Mouse (Mus musculus) activated CD4-positive, CD25-positive, alpha-beta regulatory T cell, adult 4 months (primary cell): Measurements from ENCODE around the gene Pcgf1. TPM values are rescaled to one million over a fixed set of nuclear protein-coding genes. Genes with fewer than 3 reads are reported as not detected.

Experiments
- ATAC-seq: one replicate; pipeline ENCODE4 v1.8.0; 2017
- polyA plus RNA-seq, 2 experiments: library from polyadenylated mRNA; unstranded; fragments of 100-300 nt; shearing (Covaris generic); gene quantifications; one replicate each; pipeline ENCODE4 v1.2.1; 2017

Pcgf1 gene
- polyA plus RNA-seq, 2 experiments from 2014 or later = 31.2 to 35.9 TPM

- no peak for ATAC-seq
These were observed 25.5 kb downstream of the Pcgf1 start for GRCm38 (mm10) chr6:83103130-83103650.

DNA sequence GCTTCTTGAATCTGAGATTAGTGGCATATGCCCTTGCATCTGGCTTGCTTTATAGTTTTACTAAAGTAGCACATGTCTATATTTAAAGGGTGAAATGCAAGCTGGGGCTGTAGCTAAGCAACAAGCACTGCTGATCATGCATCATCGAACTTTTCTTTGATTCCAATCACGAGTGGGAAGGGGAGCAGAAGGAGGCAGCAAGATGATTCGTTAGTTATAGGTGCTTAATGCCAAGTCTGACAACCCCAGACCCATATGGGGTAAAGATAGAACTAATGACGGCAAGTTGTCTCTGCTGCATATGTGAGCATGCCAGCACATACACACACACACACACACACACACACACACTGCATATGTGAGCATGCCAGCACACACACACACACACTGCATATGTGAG is 26.5 kb downstream of the Pcgf1 start:
- no peak for ATAC-seq

- ATAC-seq = no peak
These were observed 30.1 kb downstream of the Pcgf1 start for GRCm38 (mm10) chr6:83107566-83108400.

DNA sequence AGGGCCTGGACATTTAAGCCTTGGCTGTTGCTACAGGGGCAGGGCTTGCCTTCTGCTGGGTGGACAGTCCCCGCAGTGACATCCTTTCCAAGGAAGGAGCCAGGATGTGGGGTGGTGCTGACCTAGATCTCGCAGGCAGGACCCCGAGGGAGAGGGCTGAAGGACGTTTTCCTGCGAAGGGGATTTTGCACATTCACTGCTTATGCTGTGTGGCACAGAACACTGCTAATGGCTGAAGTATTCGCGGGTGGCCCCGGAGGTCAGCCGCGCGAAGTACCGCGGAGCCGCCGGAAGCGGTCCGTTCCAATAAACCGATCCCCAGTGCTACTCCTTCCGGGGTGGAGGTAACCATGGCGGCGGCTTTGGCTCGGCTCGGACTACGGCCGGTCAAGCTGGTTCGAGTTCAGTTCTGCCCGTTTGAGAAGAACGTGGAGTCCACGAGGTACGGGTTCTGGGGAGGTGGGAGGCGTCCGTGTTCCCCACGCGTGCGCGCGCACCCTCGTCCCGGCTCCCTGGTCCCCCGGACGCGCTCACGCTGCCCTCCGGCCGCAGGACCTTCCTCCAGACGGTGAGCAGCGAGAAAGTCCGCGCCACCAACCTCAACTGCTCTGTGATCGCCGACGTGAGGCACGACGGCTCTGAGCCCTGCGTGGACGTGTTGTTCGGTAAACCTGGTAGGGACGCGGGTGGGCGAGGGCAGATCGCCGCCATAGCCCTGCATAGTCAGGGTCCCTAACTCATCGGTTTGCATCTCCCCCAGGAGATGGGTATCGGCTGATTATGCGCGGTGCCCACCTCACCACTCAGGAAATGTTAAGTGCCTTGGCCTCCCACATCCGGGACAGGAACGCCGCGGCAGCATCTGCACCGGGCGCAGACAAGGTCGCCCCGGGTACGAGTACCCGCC is 31.3 kb downstream of the Pcgf1 start, which contains the start of gene Mrpl53:
TSS of gene Mrpl53 (plus strand) at position 279 of the 907 bp plus-strand sequence.
- ATAC-seq = peak; percentile 77

DNA sequence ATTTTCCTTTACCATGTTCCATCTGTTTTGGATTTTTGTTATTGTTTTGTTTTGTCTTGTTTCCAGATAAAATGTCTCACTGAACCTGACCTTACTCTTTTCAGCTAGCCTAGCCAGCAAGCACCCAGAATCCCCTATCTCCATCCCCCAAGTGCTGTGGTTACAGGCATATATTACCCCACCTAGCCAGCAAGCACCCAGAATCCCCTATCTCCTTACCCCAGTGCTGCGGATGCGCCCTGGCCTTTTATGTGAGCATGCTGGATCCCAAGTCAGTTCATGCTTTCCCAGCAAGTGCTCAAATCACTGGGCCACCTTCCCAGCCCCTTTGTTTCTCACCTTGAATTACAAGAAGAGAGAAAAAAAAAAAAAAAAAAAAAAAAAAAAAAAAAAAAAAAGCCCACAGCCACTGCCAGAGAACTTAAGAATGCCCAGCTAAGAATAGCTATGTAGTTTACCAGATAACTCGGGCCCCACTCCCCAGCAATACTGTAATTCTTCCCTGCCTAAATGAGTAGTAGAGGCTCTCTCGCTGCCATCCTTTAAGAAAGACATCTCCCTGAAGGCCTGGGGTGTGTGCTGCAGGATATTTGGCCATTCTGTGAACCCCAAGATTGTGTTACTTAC is 34.0 kb downstream of the Pcgf1 start:
- no peak for ATAC-seq

GRCm38 (mm10) chr6:83115011-83115671 is 37.5 kb downstream of the Pcgf1 start, which contains the start of gene Mogs:
Gene Mogs (plus strand): TSS chr6:83115496.
- ATAC-seq = peak; percentile 89

DNA sequence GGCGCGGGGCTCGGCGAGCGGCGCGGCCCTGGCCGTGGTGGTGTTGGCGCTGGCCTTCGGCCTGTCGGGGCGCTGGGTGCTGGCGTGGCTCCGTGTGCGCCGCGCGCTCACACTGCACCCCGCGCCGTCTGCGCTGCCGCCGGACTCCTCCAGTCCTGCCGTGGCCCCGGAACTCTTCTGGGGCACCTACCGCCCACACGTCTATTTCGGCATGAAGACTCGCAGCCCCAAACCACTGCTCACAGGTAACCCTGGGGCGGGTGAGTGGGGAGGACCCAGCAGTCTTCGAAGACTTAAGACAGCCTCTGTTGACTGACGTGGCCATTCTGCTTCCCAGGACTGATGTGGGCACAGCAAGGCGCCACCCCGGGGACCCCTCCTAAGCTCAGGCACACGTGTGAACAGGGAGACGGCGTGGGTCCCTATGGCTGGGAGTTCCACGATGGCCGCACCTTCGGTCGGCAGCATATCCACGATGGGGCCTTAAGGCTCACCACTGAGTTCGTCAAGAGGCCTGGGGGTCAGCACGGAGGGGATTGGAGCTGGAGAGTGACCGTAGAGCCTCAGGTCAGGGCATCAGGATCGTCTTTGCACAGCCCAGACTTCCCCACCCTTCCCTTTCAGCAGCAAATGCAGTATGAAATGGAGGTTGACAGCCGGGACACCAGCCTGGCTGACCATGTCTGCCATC is 38.2 kb downstream of the Pcgf1 start:
- ATAC-seq = peak; percentile 50

DNA sequence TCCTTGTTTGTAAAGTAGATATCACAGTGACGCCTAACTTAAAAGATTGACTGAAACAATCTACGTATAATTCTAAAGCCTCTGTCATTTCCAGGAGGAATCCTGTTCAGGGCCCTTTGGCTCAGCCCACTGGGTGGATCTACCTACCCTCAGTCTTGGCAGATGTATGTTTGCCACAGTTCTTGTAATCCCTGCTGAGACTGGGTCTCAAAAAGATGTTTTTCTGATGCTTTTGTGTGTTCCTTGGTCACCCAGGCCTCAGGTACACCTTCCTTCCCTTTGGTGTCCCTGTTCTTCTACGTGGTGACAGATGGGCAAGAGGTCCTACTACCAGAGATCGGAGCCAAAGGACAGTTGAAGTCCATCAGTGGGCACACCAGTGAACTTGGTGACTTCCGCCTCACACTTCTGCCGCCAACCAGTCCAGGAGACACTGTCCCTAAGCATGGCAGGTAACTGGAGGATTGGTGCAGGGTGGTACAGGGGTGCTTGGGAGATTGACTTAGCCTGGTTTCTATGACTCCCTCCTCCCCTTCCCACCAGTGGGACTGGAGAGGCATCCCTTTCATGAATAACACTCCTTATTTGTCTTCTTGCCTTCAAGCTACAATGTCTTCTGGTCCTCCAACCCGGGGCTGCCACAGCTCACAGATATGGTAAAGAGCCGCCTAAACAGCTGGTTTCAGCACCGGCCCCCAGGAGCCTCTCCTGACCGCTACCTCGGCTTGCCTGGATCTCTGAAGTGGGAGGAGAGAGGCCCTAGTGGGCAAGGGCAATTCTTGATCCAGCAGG is 38.9 kb downstream of the Pcgf1 start:
- ATAC-seq = no peak

GRCm38 (mm10) chr6:83117165-83117438 is 39.4 kb downstream of the Pcgf1 start:
- ATAC-seq = no peak

DNA sequence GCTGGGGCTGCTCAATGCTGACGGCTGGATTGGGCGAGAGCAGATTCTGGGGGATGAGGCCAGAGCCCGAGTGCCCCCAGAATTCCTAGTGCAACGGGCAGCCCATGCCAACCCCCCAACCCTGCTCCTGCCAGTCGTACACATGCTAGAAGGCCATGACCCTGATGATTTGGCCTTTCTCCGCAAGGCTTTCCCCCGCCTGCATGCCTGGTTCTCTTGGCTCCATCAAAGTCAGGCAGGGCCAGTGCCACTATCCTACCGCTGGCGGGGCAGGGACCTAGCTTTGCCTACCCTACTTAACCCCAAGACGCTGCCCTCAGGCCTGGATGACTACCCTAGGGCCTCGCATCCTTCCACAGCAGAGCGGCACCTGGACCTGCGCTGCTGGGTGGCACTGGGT is 39.9 kb downstream of the Pcgf1 start:
- no peak for ATAC-seq

DNA sequence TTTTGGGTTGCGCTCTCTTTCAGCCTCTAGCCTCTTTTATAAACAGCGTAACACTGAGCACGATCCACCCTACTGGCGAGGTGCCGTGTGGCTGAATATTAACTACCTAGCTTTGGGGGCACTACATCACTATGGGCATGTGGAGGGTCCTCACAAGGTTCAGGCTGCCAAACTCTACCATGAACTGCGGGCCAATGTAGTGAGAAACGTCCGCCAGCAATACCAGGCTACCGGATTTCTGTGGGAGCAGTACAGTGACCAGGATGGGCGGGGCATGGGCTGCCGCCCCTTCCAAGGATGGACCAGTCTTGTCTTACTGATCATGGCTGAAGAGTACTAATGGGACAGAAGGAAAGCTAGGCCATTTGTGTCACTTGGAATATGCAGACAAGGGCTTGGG is 40.7 kb downstream of the Pcgf1 start:
- no peak for ATAC-seq

- ATAC-seq = no peak
These were observed 41.4 kb downstream of the Pcgf1 start for GRCm38 (mm10) chr6:83118825-83119733.

GRCm38 (mm10) chr6:83119734-83120051 is 42.0 kb downstream of the Pcgf1 start:
- no peak for ATAC-seq

DNA sequence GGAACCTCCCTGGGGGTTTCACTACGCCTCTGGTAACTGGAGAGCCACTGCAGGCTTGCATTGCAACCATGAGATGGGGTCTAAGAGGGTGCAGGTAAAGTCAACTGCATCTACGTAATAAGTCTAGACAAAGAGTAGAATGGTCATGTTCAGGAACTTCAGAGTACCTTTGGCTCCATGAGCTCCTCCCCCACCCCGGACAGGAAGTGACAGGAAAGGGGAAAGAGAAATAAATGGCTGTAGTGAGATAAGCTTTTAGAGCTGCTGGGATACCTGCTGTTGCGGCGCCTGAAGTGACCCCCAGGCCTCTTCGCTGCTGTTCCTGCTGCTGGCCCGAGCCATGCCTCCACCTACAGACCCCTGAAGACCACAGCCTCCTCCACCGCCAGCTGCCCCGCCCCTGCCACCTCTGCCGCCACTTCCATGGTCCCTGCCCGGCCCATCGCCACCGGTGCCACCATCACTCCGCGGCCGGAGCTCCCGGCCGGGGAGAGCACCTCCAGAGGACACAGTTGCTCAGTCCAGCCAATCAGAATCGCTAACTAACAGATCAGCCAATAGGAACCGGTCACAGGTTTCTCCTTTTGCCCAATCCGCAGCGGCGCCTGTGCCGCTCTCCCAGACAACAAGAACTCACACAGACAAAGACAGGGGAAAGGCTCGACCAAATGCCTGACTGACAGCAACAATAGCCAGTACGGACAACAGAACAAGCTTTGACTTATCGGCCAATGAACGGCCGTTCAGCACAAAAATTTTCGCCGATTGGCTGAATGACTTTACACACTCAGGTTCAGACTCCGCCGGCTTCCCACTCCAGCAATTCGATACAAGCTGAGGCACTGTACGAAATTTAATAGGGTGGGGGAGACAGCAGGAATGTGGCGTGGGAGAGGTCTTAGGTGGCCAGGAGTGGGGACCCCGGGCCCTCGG is 43.5 kb downstream of the Pcgf1 start, which contains the start of gene Wbp1:
TSS of gene Wbp1 (minus strand) at position 630 of the 933 bp plus-strand sequence.
- peak; percentile 95 for ATAC-seq

GRCm38 (mm10) chr6:83121863-83122710 is 44.4 kb downstream of the Pcgf1 start:
- peak; percentile 9 for ATAC-seq

DNA sequence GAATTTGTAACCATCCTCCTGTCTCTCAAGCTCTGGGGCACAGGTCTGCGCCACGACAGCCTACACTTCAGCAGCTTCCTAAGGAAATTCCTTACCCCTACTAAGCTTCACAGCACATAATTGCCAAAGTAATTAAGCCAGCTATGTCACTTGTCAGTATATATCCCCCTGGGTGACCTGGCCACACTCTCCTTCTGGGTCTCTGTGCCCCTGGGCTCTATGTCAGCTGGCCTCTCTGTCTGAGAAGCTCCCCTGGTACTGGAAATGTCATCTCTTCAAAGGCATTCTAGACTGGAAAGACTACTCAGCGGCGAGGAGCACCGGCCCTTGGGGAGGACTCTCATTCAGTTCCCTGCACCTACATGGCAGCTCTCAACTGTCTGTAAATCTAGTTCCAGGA is 45.3 kb downstream of the Pcgf1 start:
- ATAC-seq = no peak

DNA sequence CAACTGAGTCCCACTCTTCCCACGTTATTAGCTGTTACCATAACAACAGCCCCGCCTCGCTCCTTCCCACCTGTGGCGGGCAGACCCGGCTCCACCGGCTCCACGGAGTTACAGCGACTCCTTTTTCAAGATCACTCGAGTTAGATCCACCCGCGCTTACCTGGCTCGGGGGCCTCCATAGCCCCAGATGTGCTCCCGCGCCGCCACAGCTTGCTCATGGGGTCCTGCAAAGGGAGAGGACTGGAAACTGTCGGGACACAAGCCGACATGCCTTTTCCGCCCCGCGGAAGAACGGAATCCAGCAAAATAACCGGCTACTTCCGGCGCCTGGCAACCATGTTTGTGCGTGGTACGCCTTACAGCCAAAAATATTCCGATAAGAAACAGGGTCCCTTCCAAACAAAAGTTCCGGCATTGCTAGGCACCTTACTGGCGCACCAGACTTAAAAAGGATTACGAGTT is 47.2 kb downstream of the Pcgf1 start:
- peak; percentile 15 for ATAC-seq

- no peak for ATAC-seq
These were observed 47.7 kb downstream of the Pcgf1 start, which contains the start of gene Ino80b for GRCm38 (mm10) chr6:83125331-83125730. Gene Ino80b (minus strand): TSS chr6:83125431.
